Mouse (Mus musculus) mouse embryonic stem cell (cell line): Measurements from ENCODE around the gene 4930518I15Rik.

Experiments
- in situ Hi-C, 2 experiments: fragments of 300-500 bp; cut with MboI; formaldehyde crosslinking; loops; 1 replicate in 1 of 2; 3 replicates in 1 of 2; pipeline ENCODE4 v1.14.3; 2019 to 2020; ENCODE audit warnings: low sequenced_read_pairs in 2 of 2, low pct_unique_long_range_greater_than_20kb in 1 of 2, mixed read lengths in 1 of 2; ENCODE audit not compliant: unreplicated experiment in 1 of 2

The 4930518I15Rik gene

DNA sequence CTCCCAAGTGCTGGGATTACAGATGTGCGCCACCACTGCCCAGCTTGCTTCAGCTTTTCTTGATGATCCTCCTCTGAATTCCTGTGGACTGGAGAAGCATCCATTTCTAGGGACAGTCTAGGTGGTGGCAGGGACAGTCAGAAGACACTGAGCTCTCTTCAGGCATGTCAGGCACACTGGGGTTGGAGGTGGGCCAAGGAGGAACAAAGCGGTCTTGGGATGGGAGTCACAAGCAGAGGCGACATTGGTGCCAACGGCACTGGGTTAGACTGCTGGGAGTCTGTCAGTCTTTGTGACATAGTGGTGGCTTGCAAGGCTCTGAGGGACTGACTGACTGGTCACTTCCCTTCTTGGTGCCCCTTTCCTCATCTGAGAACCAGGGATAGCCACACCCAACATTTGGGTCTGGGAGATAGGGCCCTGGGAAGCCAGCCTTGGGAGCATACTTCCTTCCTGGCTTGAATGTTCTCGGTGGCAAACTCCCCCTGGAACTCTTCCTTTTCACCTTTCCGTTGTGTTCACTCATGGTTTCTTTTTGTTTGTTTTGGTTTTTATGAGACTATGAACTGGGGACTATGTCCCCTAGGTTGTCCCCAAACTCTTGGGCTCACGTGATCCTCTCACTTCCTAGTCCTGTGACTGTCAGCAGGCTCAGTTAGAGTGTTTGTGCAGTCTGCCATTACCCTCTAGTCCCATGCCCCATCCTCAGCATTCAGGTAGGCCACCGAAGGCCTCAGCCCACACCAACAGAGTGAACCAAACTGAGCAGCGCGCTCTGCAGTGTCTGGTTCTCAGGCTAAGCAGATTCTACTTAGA is 26.9 kb upstream of the 4930518I15Rik start:
- in situ Hi-C loops = no loop called here

DNA sequence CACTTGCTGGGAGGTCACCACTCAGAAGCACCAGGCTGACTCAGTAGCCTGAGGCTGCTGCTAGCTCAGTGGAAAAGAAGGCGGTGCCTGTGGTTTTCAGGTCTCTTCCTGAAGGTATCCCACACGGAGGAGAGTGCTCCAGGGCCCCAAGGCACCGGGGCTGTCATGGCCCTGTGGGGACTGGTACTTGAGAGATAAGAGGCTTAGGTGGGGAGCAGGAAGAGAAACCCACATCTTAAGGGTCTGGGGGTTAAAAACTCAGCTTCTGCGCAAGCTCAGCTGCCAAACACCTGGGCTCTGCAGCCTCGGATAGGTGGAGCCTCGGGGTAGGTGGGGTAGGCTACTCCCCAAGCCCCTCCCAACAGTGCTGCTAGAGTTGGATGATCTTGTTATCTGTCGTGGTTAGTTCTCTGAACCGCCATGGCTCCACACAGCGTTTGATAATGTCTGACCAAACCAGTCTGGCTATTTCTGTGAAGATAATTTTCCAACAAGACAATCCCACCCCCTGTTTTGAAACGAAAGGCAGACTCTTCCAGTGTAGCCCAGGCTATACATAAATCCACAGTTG is 24.8 kb upstream of the 4930518I15Rik start:
- in situ Hi-C loops = no loop called here

- in situ Hi-C loops = no loop called here
These were observed 21.8 kb upstream of the 4930518I15Rik start for GRCm38 (mm10) chr2:156879541-156879940.

DNA sequence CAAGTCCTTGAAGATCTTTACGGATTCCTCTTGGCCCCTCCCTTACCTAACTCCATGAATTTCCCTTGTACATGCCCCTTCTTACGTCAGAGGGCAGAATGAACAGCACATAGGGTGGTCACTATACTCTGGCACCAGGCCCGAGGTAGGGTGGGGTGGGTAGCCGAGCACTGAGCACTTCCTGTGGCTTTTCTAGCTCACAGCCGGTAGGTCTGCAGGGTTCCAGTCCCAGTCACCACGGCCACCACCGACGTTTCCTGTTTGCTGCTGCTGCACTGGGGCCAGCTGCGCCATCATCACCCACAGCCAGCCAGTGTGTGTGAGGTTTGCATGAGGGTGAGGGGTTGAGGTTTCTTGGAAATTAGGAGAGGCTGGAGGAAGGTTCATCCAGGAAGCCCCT is 20.0 kb upstream of the 4930518I15Rik start:
- in situ Hi-C loops = no loop called here

DNA sequence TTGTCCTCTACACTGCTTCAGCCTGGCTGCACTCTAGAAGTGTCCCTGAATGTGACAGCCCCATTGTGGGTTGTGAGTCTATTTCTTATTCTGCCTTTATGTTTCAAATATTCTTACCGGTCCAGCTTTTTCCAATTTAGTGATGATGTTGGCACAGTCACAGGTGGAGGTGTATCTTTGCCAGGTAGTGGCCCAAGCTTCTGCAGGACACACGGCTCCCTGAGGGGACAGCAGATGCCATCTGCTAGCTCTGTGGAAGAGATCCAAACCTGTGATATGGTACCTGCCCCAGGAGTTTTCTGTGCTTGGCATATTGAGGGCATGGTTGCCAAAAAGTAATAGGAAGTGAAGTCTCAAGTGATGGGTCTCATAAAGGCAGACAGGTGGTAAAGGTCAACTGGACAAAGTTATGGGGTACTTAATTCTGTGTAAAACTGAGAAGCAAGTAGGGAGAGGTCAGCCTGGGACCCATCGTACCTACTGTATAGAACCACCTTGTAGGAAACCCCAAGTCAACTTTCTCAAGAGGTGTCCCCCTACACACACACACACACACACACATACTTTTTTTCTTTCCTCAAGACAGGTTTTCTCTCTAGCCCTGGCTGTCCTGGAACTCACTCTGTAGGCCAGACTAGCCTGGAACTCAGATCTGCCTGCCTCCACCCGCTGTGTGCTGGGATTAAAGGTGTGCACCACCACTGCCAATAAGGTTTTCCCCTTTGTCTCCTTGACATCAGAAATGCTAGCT is 17.2 kb upstream of the 4930518I15Rik start:
- in situ Hi-C loops = no loop called here

DNA sequence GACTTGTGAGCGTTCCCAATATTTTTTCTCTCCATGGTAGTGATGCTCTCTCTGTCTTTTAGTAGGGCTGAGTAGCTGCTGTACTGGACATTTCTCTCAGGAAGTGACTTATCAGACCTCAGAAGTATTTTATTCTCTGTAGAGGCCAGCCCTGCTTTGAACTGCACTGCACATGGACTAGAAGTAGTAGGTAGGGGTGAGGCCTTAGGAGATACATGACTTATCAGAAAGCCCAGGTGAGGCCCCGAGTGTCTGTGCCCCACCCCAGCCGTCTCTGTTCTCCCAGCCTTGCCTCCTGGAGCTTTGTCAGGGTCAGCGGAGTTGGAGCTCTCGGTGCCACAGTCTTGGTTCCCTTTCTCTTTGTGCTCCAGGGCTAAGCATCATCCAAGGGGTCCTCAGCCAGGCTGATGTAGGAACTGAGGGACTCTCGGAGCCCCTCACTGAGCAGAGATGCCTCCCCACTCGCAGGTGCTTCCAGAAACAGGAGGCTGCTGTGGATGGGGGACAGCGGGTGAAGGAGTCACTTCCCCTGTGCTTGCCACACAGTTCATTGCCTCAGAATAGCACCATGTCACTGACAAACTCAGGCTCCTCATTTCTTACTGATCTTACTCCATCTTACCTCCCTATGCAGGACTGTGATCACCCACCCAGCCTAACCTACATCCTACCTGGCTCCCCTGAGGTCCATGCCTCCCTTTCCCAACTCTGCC is 16.5 kb upstream of the 4930518I15Rik start:
- in situ Hi-C loops = no loop called here

GRCm38 (mm10) chr2:156873629-156874028 is 15.9 kb upstream of the 4930518I15Rik start:
- in situ Hi-C loops = no loop called here

DNA sequence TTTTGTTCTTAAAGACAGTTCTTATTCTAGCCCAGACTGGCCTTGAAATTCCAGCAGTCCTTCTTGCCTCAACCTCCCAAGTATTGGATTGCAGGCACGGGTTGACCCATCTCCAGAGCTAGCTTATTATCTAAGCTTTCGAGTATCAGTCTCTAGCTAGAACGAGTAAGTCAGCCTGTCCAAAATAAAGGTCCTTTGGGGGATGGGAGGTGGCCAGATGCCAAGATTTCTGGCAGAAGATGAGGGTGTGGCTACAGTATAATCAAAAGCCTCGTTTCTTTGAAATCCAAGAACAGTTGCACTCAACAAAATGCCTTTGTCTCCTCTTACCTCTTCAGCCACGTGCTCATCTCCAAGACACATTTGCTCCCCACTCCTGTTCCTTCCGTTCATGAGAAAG is 12.8 kb upstream of the 4930518I15Rik start:
- in situ Hi-C loops = no loop called here

- in situ Hi-C loops = no loop called here
These were observed 11.8 kb upstream of the 4930518I15Rik start for GRCm38 (mm10) chr2:156869554-156869953.

DNA sequence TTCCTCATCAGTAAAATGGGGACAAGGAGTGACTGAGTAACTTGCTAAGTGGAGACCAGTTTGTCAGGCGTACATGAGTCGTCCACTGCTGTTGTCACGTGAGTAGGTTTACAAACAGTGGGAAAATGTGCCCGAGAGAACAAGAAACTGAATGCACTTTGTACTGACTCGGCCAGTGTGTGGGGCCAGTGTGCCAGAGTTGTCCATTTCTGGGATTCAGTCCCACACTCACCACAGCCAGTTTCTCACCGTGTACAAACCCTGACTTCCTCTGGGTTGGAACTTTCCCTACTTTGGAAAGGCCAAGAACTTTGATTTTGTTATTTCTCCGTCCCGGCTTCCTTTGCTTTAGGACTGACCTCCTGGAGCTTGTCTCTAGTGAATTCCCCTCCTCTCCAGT is 11.2 kb upstream of the 4930518I15Rik start:
- in situ Hi-C loops = no loop called here

GRCm38 (mm10) chr2:156864481-156864880 is 6.7 kb upstream of the 4930518I15Rik start:
- in situ Hi-C loops = no loop called here

- in situ Hi-C loops = no loop called here
These were observed 5.9 kb upstream of the 4930518I15Rik start for GRCm38 (mm10) chr2:156863487-156864160.

- in situ Hi-C loops = no loop called here
These were observed 5.2 kb upstream of the 4930518I15Rik start, which contains the start of gene Rab5if for GRCm38 (mm10) chr2:156862772-156863486. Gene Rab5if, plus strand, starts transcription at chr2:156863128.

- in situ Hi-C loops = no loop called here
These were observed 4.4 kb upstream of the 4930518I15Rik start for GRCm38 (mm10) chr2:156862041-156862717.

GRCm38 (mm10) chr2:156858671-156859070 is 925 bp upstream of the 4930518I15Rik start:
- in situ Hi-C loops = no loop called here

DNA sequence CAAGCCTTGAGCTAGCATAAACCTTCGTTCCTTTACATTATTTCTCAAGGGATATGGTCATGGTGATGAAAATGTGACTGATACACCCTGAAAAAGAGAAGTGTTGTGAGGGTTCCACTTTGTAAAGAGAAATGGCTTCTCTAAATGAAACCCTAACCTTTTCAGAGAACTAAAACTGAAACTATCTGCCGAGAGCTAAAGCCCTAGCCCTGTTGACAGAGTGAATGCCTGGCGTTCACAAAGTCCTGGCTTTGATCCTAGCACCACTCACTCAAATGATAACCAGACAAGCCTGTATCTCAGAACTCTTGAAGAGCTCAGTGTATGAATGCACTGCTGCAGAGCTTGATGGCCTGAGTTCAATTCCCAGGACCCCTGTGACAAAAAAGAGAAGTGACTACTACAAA is 358 bp downstream of the 4930518I15Rik start:
- in situ Hi-C loops = no loop called here

DNA sequence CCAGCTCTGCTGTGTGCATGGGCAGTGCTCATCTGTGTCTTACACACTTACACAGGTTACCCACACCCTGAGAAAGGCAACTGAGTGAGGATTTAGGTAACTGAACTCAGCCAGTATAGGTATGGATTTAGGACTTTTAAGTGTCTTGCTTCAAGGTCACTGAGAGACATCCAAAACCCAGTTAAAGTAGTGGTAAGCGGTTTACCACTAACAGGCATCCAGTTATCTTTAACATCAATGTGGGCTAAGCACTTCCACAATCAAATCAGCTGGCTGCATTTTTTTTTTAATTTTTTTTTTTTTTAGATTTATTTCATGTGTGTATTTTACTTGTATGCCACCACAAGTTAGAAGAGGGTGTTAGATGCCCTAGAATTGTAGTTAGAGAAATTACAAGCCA is 1.4 kb downstream of the 4930518I15Rik start:
- in situ Hi-C loops = no loop called here
